Mouse (Mus musculus): ENCODE measurements around the gene Rps15. TPM values are rescaled to one million over a fixed set of nuclear protein-coding genes. Genes with fewer than 3 reads are reported as not detected.
A peak's percentile ranks its signal among the peaks of the same experiment; 100 is the strongest.

The Rps15 gene
- polyA plus RNA-seq, 1 experiment from 2014 or later: 828 TPM

GRCm38 (mm10) chr10:80264341-80265148 is 27.7 kb upstream of the Rps15 start:
- Histone ChIP-seq H3K27ac (ENCODE audit: low read depth, low read length) (peak overlapping the region; percentile 79), H3K9me3 (replicated peaks; ENCODE audit: control insufficient read depth, low read length) (no peaks in the 10 kb centered on the region), H3K4me3 (ENCODE audit: low read depth, low read length) (peak overlapping the region; percentile 72), H3K4me2 (peak overlapping the region; percentile 86), H3K36me3 (ENCODE audit: control insufficient read depth, insufficient read depth, low read length) (peaks cover 6% of the 10 kb centered on the region; the same call in 1 of the 2 replicates), H3K4me1 (ENCODE audit: control insufficient read depth, insufficient read depth, low read length) (peaks cover 43% of the 10 kb centered on the region), H3K9ac (ENCODE audit: low read depth, low read length) (peak overlapping the region; percentile 93), H3K27me3 (ENCODE audit: control insufficient read depth, insufficient read depth, low read length) (no peaks in the 10 kb centered on the region)
- WGBS (ENCODE audit: insufficient replicate concordance): 2% methylated on average over 67 of the region's 81 CpGs
- peak; percentile 41 for ATAC-seq (replicated peaks; ENCODE audit: insufficient number of reproducible peaks, low FRiP score, low TSS enrichment)

DNA sequence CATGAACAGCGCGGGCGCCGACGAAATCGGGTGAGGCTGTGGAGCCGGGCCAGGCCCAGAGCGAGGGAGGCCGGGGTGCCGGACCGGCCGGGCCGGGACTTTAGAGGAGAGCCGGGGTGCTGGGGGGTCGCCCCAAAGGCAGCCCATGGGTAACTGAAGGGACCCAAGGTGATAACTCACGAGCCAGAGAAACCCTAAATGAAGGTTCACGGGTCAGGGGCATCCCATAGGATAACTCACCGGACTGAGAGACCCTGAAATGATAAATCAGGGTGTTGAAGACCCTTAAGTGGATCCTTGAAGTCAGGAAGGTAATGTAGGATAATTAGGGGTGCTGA is 27.1 kb upstream of the Rps15 start:
- Histone ChIP-seq H3K36me3 (ENCODE audit: control insufficient read depth, insufficient read depth, low read length) (peaks cover 6% of the 10 kb centered on the region; the same call in 1 of the 2 replicates), H3K4me3 (ENCODE audit: low read depth, low read length) (peak overlapping the region; percentile 72), H3K9me3 (replicated peaks; ENCODE audit: control insufficient read depth, low read length) (no peaks in the 10 kb centered on the region), H3K27ac (ENCODE audit: low read depth, low read length) (peak overlapping the region; percentile 79), H3K4me1 (ENCODE audit: control insufficient read depth, insufficient read depth, low read length) (peaks cover 41% of the 10 kb centered on the region), H3K9ac (ENCODE audit: low read depth, low read length) (peak overlapping the region; percentile 93), H3K4me2 (peak overlapping the region; percentile 86), H3K27me3 (ENCODE audit: control insufficient read depth, insufficient read depth, low read length) (no peaks in the 10 kb centered on the region)
- under 1% methylated on average over 18 of the region's 18 CpGs for WGBS (ENCODE audit: insufficient replicate concordance)
- ATAC-seq (replicated peaks; ENCODE audit: insufficient number of reproducible peaks, low FRiP score, low TSS enrichment): no peak

DNA sequence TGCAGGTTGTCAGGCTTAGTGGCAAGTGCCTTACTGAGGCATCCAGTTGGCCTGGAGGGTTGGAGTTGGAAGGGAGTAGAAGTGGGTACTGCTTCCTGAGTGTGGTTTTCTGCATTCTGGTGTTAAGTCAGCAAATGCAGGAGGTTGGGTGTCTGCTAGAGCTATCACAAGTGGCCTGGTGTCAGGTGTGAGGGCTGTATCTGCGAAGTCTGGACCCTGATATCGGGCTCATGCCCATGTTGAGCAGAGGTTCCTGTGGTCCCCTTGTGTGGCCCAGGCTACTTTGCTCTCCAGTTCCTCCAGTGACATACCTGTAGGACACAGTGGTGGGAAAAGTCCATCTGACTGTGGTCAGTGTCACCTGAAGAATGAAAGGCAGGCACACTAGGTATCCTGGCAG is 22.2 kb upstream of the Rps15 start:
- 0 out of 2 replicates have a peak overlapping the region, but pooled peaks have one; percentile 14 for H3K4me2 ChIP-seq
- no peak for ATAC-seq (replicated peaks; ENCODE audit: insufficient number of reproducible peaks, low FRiP score, low TSS enrichment)
- H3K27ac ChIP-seq (ENCODE audit: low read depth, low read length): no peak overlapping the region
- peak overlapping the region; percentile 23; the same call in 1 of the 2 replicates for H3K9ac ChIP-seq (ENCODE audit: low read depth, low read length)
- H3K27me3 ChIP-seq (ENCODE audit: control insufficient read depth, insufficient read depth, low read length): no peaks in the 10 kb centered on the region
- peaks cover 49% of the 10 kb centered on the region for H3K4me1 ChIP-seq (ENCODE audit: control insufficient read depth, insufficient read depth, low read length)
- no peak overlapping the region for H3K4me3 ChIP-seq (ENCODE audit: low read depth, low read length)
- peaks cover 17% of the 10 kb centered on the region for H3K36me3 ChIP-seq (ENCODE audit: control insufficient read depth, insufficient read depth, low read length)
- WGBS (ENCODE audit: insufficient replicate concordance): 73% methylated on average over 2 of the region's 2 CpGs
- H3K9me3 ChIP-seq (replicated peaks; ENCODE audit: control insufficient read depth, low read length): no peaks in the 10 kb centered on the region

GRCm38 (mm10) chr10:80270734-80271181 is 21.5 kb upstream of the Rps15 start:
- ATAC-seq (replicated peaks; ENCODE audit: insufficient number of reproducible peaks, low FRiP score, low TSS enrichment): no peak
- Histone ChIP-seq H3K9ac (ENCODE audit: low read depth, low read length) (0 out of 2 replicates have a peak overlapping the region, but pooled peaks have one; percentile 23), H3K27me3 (ENCODE audit: control insufficient read depth, insufficient read depth, low read length) (no peaks in the 10 kb centered on the region), H3K4me3 (ENCODE audit: low read depth, low read length) (no peak overlapping the region), H3K36me3 (ENCODE audit: control insufficient read depth, insufficient read depth, low read length) (peaks cover 20% of the 10 kb centered on the region), H3K27ac (ENCODE audit: low read depth, low read length) (no peak overlapping the region), H3K9me3 (replicated peaks; ENCODE audit: control insufficient read depth, low read length) (no peaks in the 10 kb centered on the region), H3K4me2 (0 out of 2 replicates have a peak overlapping the region, but pooled peaks have one; percentile 12), H3K4me1 (ENCODE audit: control insufficient read depth, insufficient read depth, low read length) (peaks cover 46% of the 10 kb centered on the region)
- WGBS (ENCODE audit: insufficient replicate concordance): 74% methylated on average over 6 of the region's 6 CpGs

GRCm38 (mm10) chr10:80271186-80271843 is 20.9 kb upstream of the Rps15 start:
- H3K27me3 ChIP-seq (ENCODE audit: control insufficient read depth, insufficient read depth, low read length): no peaks in the 10 kb centered on the region
- H3K4me2 ChIP-seq: peak overlapping the region; percentile 12; the same call in 1 of the 2 replicates
- WGBS (ENCODE audit: insufficient replicate concordance): 80% methylated on average over 5 of the region's 5 CpGs
- H3K9me3 ChIP-seq (replicated peaks; ENCODE audit: control insufficient read depth, low read length): no peaks in the 10 kb centered on the region
- no peak overlapping the region for H3K4me3 ChIP-seq (ENCODE audit: low read depth, low read length)
- H3K27ac ChIP-seq (ENCODE audit: low read depth, low read length): no peak overlapping the region
- ATAC-seq (replicated peaks; ENCODE audit: insufficient number of reproducible peaks, low FRiP score, low TSS enrichment): no peak
- peaks cover 41% of the 10 kb centered on the region for H3K4me1 ChIP-seq (ENCODE audit: control insufficient read depth, insufficient read depth, low read length)
- no peak overlapping the region for H3K9ac ChIP-seq (ENCODE audit: low read depth, low read length)
- H3K36me3 ChIP-seq (ENCODE audit: control insufficient read depth, insufficient read depth, low read length): peaks cover 20% of the 10 kb centered on the region

- WGBS (ENCODE audit: insufficient replicate concordance): 86% methylated on average over 8 of the region's 8 CpGs
- no peak for ATAC-seq (replicated peaks; ENCODE audit: insufficient number of reproducible peaks, low FRiP score, low TSS enrichment)
- no peak overlapping the region for H3K9ac ChIP-seq (ENCODE audit: low read depth, low read length)
- H3K27ac ChIP-seq (ENCODE audit: low read depth, low read length): no peak overlapping the region
- no peak overlapping the region; the same call in 1 of the 2 replicates for H3K4me2 ChIP-seq
- H3K36me3 ChIP-seq (ENCODE audit: control insufficient read depth, insufficient read depth, low read length): peaks cover 21% of the 10 kb centered on the region
- H3K4me1 ChIP-seq (ENCODE audit: control insufficient read depth, insufficient read depth, low read length): peaks cover 34% of the 10 kb centered on the region
- no peaks in the 10 kb centered on the region for H3K27me3 ChIP-seq (ENCODE audit: control insufficient read depth, insufficient read depth, low read length)
- H3K4me3 ChIP-seq (ENCODE audit: low read depth, low read length): no peak overlapping the region
- no peaks in the 10 kb centered on the region for H3K9me3 ChIP-seq (replicated peaks; ENCODE audit: control insufficient read depth, low read length)
Observed at GRCm38 (mm10) chr10:80271870-80272585, 20.2 kb upstream of the Rps15 start.

DNA sequence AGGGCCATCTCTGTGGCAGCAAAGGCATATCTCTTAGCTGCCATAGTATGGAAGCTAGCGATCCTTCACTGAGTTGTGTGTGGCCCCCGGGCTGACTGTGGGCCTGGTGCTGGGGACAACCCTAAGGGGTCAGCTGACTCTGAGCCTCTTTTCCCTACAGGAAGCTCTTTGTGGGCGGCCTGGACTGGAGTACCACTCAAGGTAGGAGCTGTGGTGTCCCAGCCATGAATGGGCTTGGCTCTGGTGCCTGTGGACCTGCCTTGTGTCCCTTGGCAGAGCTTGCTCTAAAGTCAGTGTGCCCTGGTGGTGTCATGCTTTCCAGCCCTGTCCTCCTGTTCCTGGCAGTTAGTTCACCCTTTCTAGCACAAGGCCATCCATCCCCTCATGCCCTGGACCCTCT is 18.4 kb upstream of the Rps15 start:
- Histone ChIP-seq H3K9ac (ENCODE audit: low read depth, low read length) (0 out of 2 replicates have a peak overlapping the region, but pooled peaks have one; percentile 10), H3K4me2 (no peak overlapping the region), H3K4me3 (ENCODE audit: low read depth, low read length) (no peak overlapping the region), H3K27me3 (ENCODE audit: control insufficient read depth, insufficient read depth, low read length) (no peaks in the 10 kb centered on the region), H3K9me3 (replicated peaks; ENCODE audit: control insufficient read depth, low read length) (no peaks in the 10 kb centered on the region), H3K36me3 (ENCODE audit: control insufficient read depth, insufficient read depth, low read length) (peaks cover 33% of the 10 kb centered on the region), H3K4me1 (ENCODE audit: control insufficient read depth, insufficient read depth, low read length) (peaks cover 23% of the 10 kb centered on the region), H3K27ac (ENCODE audit: low read depth, low read length) (no peak overlapping the region)
- ATAC-seq (replicated peaks; ENCODE audit: insufficient number of reproducible peaks, low FRiP score, low TSS enrichment): no peak
- 81% methylated on average over 3 of the region's 3 CpGs for WGBS (ENCODE audit: insufficient replicate concordance)

- ATAC-seq (replicated peaks; ENCODE audit: insufficient number of reproducible peaks, low FRiP score, low TSS enrichment): no peak
- 93% methylated on average over 5 of the region's 5 CpGs for WGBS (ENCODE audit: insufficient replicate concordance)
- H3K9me3 ChIP-seq (replicated peaks; ENCODE audit: control insufficient read depth, low read length): no peaks in the 10 kb centered on the region
Observed at GRCm38 (mm10) chr10:80276238-80276637, 16.0 kb upstream of the Rps15 start.

More at GRCm38 (mm10) chr10:80276238-80276637, 16.0 kb upstream of the Rps15 start:
- Histone ChIP-seq H3K27me3 (ENCODE audit: control insufficient read depth, insufficient read depth, low read length) (no peaks in the 10 kb centered on the region), H3K4me1 (ENCODE audit: control insufficient read depth, insufficient read depth, low read length) (peaks cover 8% of the 10 kb centered on the region), H3K4me3 (ENCODE audit: low read depth, low read length) (no peak overlapping the region), H3K27ac (ENCODE audit: low read depth, low read length) (no peak overlapping the region), H3K36me3 (ENCODE audit: control insufficient read depth, insufficient read depth, low read length) (peaks cover 50% of the 10 kb centered on the region), H3K4me2 (no peak overlapping the region), H3K9ac (ENCODE audit: low read depth, low read length) (no peak overlapping the region)
